Mouse (Mus musculus): ENCODE results near the gene Lrrc49.

Gene Lrrc49

GRCm38 (mm10) chr9:60676429-60676828, 11.5 kb downstream of the Lrrc49 start:
- no peak for DNase-seq (ENCODE audit: low read depth in 2 of 2, low spot score in 2 of 2)

- no peak for DNase-seq (ENCODE audit: low read depth in 2 of 2, low spot score in 2 of 2)
Measured at GRCm38 (mm10) chr9:60674780-60675179, 13.2 kb downstream of the Lrrc49 start.

GRCm38 (mm10) chr9:60672568-60672967, 15.4 kb downstream of the Lrrc49 start:
- no peak for DNase-seq (ENCODE audit: low read depth in 2 of 2, low spot score in 2 of 2)

GRCm38 (mm10) chr9:60668886-60669285, 19.1 kb downstream of the Lrrc49 start:
- DNase-seq (ENCODE audit: low read depth in 2 of 2, low spot score in 2 of 2) = no peak

- DNase-seq (ENCODE audit: low read depth in 2 of 2, low spot score in 2 of 2) = no peak
Measured at GRCm38 (mm10) chr9:60665535-60665934, 22.4 kb downstream of the Lrrc49 start.

- DNase-seq (ENCODE audit: low read depth in 2 of 2, low spot score in 2 of 2) = no peak
Measured at GRCm38 (mm10) chr9:60664866-60665265, 23.1 kb downstream of the Lrrc49 start.

GRCm38 (mm10) chr9:60664385-60664784, 23.6 kb downstream of the Lrrc49 start:
- DNase-seq (ENCODE audit: low read depth in 2 of 2, low spot score in 2 of 2) = no peak

- DNase-seq (ENCODE audit: low read depth in 2 of 2, low spot score in 2 of 2) = no peak
Measured at GRCm38 (mm10) chr9:60662936-60663335, 25.0 kb downstream of the Lrrc49 start.

GRCm38 (mm10) chr9:60653582-60653981, 34.4 kb downstream of the Lrrc49 start:
- DNase-seq (ENCODE audit: low read depth in 2 of 2, low spot score in 2 of 2) = no peak

- DNase-seq (ENCODE audit: low read depth in 2 of 2, low spot score in 2 of 2) = no peak
Measured at GRCm38 (mm10) chr9:60653137-60653536, 34.8 kb downstream of the Lrrc49 start.

GRCm38 (mm10) chr9:60650277-60650676, 37.7 kb downstream of the Lrrc49 start:
- no peak for DNase-seq (ENCODE audit: low read depth in 2 of 2, low spot score in 2 of 2)

GRCm38 (mm10) chr9:60648981-60649975, 38.7 kb downstream of the Lrrc49 start:
- DNase-seq (ENCODE audit: low read depth in 2 of 2, low spot score in 2 of 2) = no peak

GRCm38 (mm10) chr9:60633601-60634000, 54.4 kb downstream of the Lrrc49 start:
- no peak for DNase-seq (ENCODE audit: low read depth in 2 of 2, low spot score in 2 of 2)

GRCm38 (mm10) chr9:60626311-60626791, 61.6 kb downstream of the Lrrc49 start:
- no peak for DNase-seq (ENCODE audit: low read depth in 2 of 2, low spot score in 2 of 2)

GRCm38 (mm10) chr9:60625895-60626294, 62.1 kb downstream of the Lrrc49 start:
- DNase-seq (ENCODE audit: low read depth in 2 of 2, low spot score in 2 of 2) = no peak

GRCm38 (mm10) chr9:60616946-60617345, 71.0 kb downstream of the Lrrc49 start:
- DNase-seq (ENCODE audit: low read depth in 2 of 2, low spot score in 2 of 2) = no peak

GRCm38 (mm10) chr9:60616359-60616758, 71.6 kb downstream of the Lrrc49 start:
- DNase-seq (ENCODE audit: low read depth in 2 of 2, low spot score in 2 of 2) = no peak

GRCm38 (mm10) chr9:60612260-60612659, 75.7 kb downstream of the Lrrc49 start:
- no peak for DNase-seq (ENCODE audit: low read depth in 2 of 2, low spot score in 2 of 2)

GRCm38 (mm10) chr9:60610194-60610593, 77.8 kb downstream of the Lrrc49 start:
- no peak for DNase-seq (ENCODE audit: low read depth in 2 of 2, low spot score in 2 of 2)

GRCm38 (mm10) chr9:60608857-60609256, 79.1 kb downstream of the Lrrc49 start:
- DNase-seq (ENCODE audit: low read depth in 2 of 2, low spot score in 2 of 2) = no peak

GRCm38 (mm10) chr9:60608086-60608485, 79.9 kb downstream of the Lrrc49 start:
- DNase-seq (ENCODE audit: low read depth in 2 of 2, low spot score in 2 of 2) = no peak

GRCm38 (mm10) chr9:60604971-60605370, 83.0 kb downstream of the Lrrc49 start:
- DNase-seq (ENCODE audit: low read depth in 2 of 2, low spot score in 2 of 2) = no peak

GRCm38 (mm10) chr9:60601936-60602335, 86.0 kb downstream of the Lrrc49 start:
- no peak for DNase-seq (ENCODE audit: low read depth in 2 of 2, low spot score in 2 of 2)
